Mouse (Mus musculus): ENCODE measurements around the gene Sbf2. TPM values are rescaled to one million over a fixed set of nuclear protein-coding genes. Genes with fewer than 3 reads are reported as not detected.
A peak's percentile ranks its signal among the peaks of the same experiment; 100 is the strongest.

The Sbf2 gene
- total RNA-seq, 2 experiments from 2014 or later: 141 to 177 TPM

DNA sequence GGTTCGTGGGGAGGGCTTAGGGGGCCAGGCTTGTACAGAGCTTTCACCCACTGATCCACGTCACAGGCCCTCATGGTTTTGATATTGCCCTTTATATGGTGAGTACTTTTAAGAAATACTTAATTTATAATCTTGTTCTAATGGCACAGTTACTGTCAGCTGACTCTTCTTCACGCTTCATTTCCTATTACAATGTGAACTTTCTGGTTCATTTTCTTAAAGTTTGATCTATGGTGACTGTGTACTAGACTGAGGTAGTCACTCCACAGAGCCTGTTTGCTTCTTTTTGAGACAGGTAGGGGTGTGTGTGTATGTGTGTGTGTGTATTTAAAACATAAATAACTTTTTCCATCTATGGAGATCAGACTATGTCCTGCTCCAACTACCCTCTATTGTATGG is 21.2 kb upstream of the Sbf2 start:
- DNase-seq: no peak
- intact Hi-C loops (cut with DNase I): loop anchor here (10.0 kb wide), 1 partner anchor 201 kb away; no protein-coding TSS in a partner anchor

DNA sequence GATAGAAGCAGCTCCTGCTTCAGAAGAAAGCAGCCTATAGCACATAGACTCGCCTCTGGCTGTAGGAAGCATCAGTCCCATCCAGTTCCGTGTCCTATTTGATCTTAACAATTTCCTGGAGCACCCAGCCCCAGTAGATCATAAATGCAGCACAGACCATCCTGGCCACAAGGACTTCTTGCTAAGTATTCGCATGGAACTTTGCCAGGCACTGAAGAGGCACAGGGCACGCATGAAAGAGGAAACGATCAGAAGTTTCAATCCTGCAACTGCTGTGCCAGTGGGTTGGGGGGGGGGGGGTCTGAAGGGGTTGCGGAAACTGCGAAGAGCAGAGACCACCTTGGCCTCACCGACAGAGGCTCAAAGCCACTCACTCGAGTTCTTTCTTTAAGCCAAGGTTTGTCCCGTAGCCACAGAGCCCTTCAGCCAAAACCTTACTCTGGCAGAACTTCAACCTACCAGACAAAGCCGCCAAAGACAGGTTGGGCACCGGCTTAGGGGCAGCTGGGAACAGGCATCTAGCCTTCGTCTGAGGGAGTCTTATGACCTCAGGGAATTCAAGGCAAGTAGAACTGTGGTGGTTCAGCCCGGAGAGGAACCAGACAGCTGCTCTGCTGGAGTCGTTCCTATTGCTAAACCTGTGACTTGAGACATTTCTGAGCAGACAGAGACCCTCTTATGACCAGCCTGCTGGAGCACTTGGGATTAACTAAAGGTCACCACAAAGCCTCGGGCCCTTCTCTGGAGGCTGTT is 16.6 kb upstream of the Sbf2 start:
- intact Hi-C loops (cut with DNase I): loop anchor here (5.0 to 10.0 kb wide), 2 partner anchors 197 to 344 kb away; no protein-coding TSS in a partner anchor
- no peak for DNase-seq

DNA sequence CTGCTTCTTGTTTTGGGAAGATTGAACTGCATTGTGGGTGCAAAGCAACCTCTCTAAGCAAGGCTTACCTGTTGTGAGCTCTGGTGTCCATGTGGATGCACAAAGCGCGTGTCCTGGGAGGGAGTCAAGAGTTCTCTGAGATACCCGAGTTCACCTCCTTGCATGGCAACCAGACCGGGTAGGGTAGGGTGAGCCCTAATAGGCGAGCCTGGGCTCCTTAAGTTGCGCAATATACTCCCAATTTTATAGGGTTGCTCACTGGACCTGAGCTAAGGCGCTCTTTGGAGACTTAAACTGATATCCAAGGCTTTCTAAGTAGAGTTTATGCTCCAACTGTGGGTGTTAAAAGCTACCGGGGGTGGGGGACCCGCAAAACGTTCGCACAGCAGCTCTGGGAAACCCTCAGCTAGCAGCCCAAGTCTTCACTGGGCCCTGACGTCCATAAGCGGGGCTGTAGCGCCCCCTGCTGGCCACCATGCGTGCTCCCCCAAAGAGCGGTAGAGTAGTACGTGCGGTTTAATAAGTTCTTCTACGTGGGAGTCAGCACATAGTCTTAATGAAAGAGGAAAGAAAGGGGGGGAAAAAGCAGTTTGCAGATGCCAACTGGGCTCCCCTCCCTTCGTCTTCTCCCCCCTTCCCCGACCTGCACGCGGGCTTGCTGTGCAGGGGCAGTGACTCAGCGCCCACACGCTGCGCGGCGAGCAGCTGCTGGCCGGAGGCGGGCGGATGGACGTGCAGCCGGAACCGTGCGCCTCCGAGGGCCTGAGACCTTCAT is 15.4 kb upstream of the Sbf2 start:
- DNase-seq: peak; percentile 84
- intact Hi-C loops (cut with DNase I): loop anchor here (5.0 to 10.0 kb wide), 3 partner anchors 195 to 468 kb away; no protein-coding TSS in a partner anchor

DNA sequence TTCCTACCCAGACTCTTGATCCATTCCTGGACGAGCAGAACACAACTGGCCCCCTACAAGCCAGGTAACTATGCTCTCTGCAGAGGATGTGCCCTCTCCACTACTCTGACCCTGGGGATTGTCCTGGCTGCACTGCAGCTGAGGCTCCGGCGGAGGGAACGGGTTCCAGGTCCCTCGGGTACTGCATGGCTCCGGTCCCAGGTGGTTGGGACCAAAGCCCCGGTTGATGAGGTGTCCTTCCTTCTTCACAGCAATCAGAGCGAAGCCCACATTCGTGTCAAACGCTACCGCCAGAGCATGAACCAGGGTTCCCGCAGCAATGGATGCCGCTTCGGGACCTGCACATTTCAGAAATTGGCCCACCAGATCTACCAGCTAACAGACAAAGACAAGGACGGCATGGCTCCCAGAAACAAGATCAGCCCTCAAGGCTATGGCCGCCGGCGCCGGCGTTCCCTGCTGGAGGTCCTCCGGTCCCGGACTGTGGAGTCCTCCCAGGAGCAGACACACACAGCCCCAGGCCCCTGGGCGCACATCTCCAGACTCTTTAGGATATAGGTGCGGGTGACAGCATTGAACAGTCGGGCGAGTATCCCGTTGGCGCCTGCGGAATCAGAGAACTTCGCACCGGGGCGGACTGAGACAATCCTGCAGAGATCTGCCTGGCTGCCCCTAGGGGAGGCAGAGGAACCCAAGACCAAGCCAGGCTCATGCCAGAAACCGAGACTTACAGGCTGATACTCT is 14.1 kb upstream of the Sbf2 start:
- intact Hi-C loops (cut with DNase I): loop anchor here (5.0 kb wide), 1 partner anchor 466 kb away; no protein-coding TSS in a partner anchor
- DNase-seq: peak; percentile 37

DNA sequence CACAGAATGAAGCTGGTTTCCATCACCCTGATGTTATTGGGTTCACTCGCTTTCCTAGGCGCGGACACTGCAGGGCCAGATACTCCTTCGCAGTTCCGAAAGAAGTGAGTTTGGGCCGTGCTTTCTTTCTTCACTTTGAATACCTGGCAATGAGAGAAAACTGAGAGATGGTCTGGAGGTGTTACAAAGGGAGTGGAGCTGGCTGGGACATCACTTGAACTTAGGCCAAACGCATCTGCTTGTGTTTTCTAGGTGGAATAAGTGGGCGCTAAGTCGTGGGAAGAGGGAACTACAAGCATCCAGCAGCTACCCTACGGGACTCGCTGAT is 13.5 kb upstream of the Sbf2 start:
- no peak for DNase-seq
- intact Hi-C loops (cut with DNase I): loop anchor here (5.0 kb wide), 1 partner anchor 466 kb away; no protein-coding TSS in a partner anchor

DNA sequence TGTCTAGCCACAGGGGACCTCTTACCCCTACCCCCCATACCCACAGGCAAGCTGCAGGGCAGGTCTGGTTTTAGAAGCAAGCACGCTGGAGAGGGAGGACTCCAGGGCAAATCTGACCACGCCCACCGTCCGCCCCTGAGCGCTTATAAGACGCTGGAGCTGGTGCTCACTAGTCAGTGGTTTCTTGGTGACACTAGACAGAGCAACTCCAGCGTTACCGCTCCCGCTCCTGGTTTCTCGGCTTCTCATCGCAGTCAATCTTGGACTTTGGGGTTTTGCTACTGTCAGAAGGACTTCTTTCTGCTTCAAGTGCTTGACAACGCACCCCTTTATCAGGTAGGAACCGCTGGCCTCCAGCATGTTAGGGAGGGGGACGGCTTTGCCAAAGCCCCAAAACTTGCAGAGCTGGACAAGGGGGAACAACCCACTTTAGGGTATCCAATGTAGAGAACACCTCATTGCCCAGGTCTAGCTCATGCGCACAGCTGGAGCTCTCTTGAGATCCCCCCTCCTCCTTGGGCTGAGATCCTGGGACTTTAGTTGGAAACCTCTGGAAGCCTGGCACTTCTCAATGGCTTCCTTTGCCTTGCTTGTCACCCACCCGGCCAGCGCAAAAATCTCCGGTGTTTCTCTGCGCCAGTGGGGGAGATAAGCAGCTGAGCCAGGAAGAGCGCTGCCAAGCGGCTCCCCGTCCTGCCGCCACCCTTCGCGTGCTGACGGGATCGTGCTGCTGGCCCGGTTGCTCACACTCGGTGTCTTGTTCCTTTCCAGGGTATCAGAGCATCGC is 13.0 kb upstream of the Sbf2 start, which contains the start of gene Adm:
Adm (plus strand) TSS at position 176 of the 787 bp plus-strand sequence.
- intact Hi-C loops (cut with DNase I): loop anchor here (5.0 kb wide), 1 partner anchor 465 kb away; no protein-coding TSS in a partner anchor

DNA sequence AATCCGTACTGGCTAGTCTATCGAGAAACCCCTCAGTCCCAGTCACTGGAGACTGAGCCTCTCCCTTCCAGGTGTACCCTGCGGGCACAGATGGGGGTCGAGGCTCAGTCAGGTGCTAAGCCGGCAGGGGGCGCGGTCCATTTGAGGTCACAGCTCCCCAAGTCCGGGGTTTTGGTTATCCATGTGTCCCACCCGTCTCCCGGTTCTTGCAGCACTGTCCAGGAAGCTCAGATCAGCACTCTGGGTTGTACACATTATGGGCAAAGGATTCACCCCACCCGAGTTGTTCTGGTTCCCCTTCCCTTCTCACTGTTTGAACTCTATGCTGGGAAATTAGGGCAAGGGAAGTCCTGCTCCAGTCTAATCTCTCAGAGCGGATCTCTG is 12.4 kb upstream of the Sbf2 start:
- intact Hi-C loops (cut with DNase I): loop anchor here (5.0 kb wide), 1 partner anchor 465 kb away; no protein-coding TSS in a partner anchor
- no peak for DNase-seq

More for the DNA sequence above, 13.0 kb upstream of the Sbf2 start, which contains the start of gene Adm:
- DNase-seq: peak; percentile 51

DNA sequence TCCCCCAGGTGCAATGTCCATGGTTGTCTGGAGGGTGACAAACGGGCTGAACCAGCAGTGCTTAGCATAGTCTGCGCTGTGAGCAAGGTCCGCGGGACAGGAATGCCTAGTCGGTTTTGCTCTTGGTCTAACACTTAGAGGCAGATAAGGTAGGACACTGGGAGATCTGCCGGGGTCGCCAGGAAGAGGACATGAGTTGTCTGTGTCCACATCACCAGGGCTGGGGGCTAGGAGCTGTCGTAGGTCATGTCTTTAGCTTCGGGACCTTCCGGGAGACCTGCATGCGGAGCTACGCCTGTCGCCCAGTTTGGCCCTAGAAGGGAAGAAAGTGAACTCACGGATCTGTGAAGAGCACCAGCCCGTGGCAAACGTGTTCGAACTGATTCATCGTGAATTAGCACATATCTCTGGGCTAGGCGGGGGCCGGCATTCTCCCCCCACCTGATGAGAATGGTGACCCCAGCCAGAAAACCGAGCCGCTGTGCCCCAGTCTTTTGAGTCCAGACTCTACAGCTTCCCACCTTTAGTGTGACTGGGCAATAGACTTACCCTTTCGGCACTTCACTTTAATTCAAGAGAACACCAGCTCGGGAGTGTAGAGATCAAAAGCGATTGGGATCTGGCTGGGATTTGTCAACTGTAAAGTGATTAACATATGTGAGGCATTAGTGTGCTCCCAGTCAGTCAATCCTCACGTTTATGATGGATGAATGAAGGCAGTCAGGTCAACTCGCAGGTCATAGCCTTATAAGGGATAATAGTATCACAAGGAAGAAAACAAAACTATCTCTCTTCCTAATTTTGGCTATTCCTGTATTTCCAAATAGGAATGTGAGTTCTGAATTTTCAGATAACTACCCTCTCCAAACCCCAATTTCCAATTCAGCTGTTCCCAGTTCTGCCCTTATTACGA is 11.7 kb upstream of the Sbf2 start:
- no peak for DNase-seq
- intact Hi-C loops (cut with DNase I): loop anchor here (5.0 kb wide), 1 partner anchor 464 kb away; no protein-coding TSS in a partner anchor

DNA sequence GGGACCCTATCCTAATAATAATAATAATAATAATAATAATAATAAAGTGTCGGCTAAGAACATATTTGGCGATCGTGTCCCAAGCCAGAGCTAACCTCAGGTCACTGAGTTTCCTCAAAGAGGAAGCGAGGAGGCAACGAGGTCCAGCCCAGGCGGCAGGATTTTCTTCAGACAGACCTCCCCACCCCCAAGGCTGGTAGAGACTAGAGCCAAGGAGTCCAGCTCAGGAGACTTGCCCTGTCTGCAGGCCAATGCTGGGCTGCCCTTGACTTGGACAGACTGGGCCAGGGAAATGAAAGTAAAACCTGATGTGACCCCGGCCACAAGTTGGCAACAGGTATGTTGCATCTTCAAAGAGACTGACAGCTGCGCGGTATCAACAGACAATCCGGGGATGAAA is 10.8 kb upstream of the Sbf2 start:
- no peak for DNase-seq
- intact Hi-C loops (cut with DNase I): loop anchor here (5.0 kb wide), 1 partner anchor 463 kb away; no protein-coding TSS in a partner anchor

DNA sequence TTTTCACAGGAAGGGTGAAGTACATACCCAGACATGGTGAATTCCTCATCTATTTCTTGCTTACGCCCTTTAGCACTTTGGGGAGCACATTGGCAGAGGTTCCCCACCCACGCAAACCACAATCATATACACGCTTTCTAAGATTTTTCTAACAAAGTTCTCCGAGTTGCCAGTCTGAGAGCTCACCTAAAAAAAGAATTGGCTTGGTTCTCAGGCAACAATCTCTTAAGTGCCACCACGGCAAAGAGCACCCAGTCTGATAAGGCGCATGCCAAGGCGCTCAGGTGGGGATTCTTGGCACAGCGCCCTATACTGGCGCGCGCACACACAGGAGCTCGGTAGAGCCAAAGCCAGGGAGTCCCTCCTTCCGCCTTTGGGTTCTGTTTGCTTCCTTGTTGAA is 10.2 kb upstream of the Sbf2 start:
- DNase-seq: no peak
- intact Hi-C loops (cut with DNase I): loop anchor here (5.0 kb wide), 1 partner anchor 463 kb away; no protein-coding TSS in a partner anchor

DNA sequence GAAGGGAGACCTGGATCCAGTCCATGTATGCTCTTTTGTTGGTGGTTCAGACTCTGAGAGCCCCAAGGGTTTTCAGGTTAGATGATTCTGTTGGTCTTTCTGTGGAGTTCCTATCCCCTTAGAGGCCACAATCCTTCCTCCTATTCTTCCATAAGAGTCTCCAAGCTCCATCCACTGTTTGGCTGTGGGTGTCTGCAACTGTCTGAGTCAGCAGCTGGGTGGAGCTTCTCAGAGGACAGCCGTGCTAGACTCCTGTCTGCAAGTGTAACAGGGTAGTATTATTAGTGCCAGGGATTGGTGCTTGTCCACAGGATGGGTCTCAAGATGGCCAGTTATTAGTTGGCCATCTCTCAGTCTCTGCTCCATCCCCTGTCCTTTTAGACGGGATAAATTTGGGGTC is 9.3 kb upstream of the Sbf2 start:
- intact Hi-C loops (cut with DNase I): no loop called here
- no peak for DNase-seq

DNA sequence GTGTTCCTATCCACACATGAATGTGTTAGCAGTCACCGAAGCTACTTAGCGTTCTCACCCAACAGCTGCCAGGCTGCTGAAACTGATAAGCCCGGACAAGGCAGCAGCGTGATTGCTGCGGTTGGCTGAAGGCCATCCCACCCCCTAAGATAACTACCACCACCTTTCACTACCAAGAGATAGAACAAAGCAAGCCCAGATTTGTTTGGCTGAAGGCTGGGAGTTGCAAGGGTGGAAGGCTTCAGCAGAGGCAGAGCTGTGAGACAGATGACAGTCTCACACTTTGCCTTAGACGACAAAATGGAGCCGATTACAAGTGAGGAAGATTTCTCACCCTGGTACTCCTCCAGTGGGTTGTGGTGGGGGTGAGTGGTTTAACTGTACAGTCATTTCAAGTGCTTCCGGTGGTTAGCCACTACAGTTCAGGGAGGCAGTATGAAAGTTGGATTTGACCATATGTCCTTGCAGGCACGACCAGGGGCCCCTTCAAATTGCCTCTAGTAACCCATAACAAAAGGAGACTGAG is 4.4 kb upstream of the Sbf2 start:
- intact Hi-C loops (cut with DNase I): loop anchor here (10.0 kb wide), 1 partner anchor 74 kb away; no protein-coding TSS in a partner anchor
- DNase-seq: no peak

DNA sequence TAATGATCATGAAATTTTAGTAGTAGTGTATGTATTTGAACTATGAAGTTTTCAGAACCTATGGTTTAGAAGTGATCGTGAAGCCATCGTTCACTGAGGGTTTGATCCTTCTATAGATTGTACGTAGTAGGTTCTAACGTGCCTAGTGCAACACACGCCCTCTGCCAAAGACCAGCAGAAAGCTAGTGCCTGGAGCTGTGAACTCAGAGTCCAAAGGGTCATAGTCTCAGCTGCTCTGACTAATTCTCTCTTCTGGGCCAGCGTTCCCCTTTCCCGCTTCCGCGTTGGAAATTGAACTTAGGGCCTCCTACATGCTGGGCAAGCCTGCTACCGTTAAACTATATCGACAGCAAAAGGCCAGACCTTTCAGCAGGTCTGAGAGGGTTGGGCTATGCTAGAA is 1.1 kb upstream of the Sbf2 start:
- DNase-seq: no peak
- intact Hi-C loops (cut with DNase I): loop anchor here (10.0 kb wide), 1 partner anchor 71 kb away; no protein-coding TSS in a partner anchor

DNA sequence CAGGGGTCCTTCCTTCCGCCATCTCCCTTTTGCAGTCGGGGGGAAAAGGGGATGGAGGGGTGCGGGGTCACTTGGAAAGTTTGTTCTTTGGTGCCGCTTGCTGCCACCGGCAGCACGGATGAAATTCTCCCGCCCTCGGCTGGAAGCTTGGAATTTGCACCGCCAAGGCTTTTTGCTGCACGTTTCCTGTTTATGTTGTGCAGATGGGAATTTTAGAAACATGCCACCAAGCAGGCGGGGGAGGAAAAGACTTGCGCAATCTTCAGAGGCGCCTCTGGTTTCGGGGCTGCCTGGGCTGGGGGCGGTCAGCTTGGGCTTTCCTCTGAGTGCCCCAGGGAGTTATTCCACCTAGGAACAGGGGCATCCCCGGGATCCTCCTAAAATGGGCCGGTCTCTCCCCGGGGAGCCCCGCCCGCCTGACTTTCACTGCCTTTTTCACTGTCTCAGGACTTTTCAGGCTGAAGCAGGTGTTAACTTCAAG is 469 bp upstream of the Sbf2 start:
- intact Hi-C loops (cut with DNase I): loop anchor here (10.0 kb wide), 1 partner anchor 70 kb away; no protein-coding TSS in a partner anchor

DNA sequence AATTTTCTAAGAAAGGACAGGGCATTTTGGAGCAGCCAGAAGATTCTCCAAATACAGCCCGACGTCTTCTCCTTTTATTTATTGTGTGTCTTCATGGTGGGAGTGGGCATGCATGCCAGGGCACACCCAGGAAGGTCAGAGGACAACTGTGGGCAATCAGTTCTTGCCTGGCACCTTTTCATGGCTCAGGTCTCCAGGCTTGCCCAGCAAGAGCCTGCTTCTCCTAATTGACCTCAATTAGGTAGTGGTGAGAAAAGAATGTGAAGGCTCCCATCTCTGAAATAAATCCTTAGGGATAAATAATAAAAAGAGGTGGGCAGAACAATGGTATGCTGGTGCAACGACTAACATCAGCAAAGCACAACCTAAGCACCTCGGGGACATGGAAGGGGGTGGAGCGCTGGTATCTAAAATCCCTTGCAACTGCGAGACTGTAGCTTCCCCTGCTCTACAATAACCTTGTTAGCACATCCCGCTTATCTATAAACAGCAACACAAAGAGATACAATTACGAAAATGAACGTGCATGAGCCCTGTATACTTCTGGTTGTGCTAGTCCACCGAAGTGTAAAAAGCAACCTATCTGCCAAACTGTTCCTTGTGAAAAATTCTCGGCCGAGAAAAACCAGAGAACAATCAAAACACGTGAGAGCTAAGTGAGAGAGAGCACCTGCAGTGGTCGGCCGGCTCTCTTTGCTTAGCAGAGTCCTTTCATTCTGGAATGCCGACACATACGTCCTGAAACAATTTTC is 1.2 kb downstream of the Sbf2 start:
- intact Hi-C loops (cut with DNase I): loop anchor here (10.0 kb wide), 1 partner anchor 69 kb away; no protein-coding TSS in a partner anchor
- no peak for DNase-seq

More for the DNA sequence above, 469 bp upstream of the Sbf2 start:
- DNase-seq: peak; percentile 39

DNA sequence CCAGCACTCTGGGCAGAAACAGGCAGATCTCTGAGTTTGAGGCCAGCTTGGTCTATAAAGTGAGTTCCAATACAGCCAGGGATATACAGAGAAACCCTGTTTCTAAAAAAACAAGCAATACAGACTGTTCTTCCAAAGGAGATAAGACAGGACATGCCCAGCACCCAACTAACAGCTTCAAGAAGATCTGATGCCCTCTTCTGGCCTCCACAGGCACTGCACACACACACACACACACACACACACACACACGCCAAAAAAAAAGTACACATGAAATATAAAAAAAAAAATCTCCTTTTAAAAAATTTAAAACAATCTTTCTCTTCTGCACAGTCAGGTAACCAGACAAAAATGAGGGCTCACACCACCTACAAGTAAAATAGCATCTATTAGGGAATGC is 7.8 kb downstream of the Sbf2 start:
- intact Hi-C loops (cut with DNase I): no loop called here
- DNase-seq: no peak

DNA sequence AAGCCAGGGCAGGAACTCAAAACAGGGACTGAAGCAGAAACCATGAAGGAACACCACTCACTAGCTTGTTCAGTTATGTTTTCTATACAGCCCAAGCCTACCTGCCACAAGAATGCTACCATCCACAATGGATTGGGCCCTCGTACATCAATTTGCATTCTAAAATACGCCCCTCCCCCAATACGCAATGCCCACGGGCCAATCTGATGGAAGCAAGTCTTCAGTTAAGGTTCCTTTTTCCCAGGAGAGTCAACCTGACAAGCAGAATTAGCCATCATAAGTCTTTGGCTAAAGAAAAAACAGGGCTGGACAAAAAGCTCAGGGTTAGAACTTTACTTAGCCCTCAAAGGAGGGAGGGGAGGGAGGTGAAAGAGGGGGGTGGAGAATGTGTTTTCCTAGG is 9.2 kb downstream of the Sbf2 start:
- intact Hi-C loops (cut with DNase I): no loop called here
- DNase-seq: no peak

Data from left cerebral cortex, postnatal 4 days (tissue).